Mouse (Mus musculus) heart, adult 8-10 months (tissue): Measurements from ENCODE around the gene Zfp740. TPM values are rescaled to one million over a fixed set of nuclear protein-coding genes. Genes with fewer than 3 reads are reported as not detected.
"Not testable (repeated sequence)": the region's sequence is repeated elsewhere in the genome, so short reads cannot be mapped to it uniquely, and the experiment has no call there.

Experiments used
- DNase-seq: peaks from one replicate; pipeline ENCODE4 v3.0.0; 2022; ENCODE audit warnings: low spot score
- total RNA-seq, 4 experiments: library from RNA; stranded (reverse); gene quantifications; 2 replicates each; pipeline ENCODE4 v1.2.4; 2022

Zfp740 gene
- total RNA-seq: 10 to 100 TPM; 31.5 to 40.0 (median 35.5) TPM

GRCm38 (mm10) chr15:102202971-102203834 is at the start of gene Zfp740:
Zfp740 (plus strand) TSS chr15:102203249.
- peak; percentile 91 for DNase-seq

- DNase-seq: not testable (repeated sequence)
Measured at GRCm38 (mm10) chr15:102155006-102155405, 48.0 kb upstream of the Zfp740 start.

- no peak for DNase-seq
Measured at GRCm38 (mm10) chr15:102156836-102157235, 46.2 kb upstream of the Zfp740 start.

- no peak for DNase-seq
Measured at GRCm38 (mm10) chr15:102160415-102161060, 42.5 kb upstream of the Zfp740 start.

- DNase-seq: no peak
Measured at GRCm38 (mm10) chr15:102163900-102164693, 39.0 kb upstream of the Zfp740 start.

- no peak for DNase-seq
Measured at GRCm38 (mm10) chr15:102165468-102166100, 37.5 kb upstream of the Zfp740 start.

GRCm38 (mm10) chr15:102167620-102168021 is 35.4 kb upstream of the Zfp740 start:
- peak; percentile 25 for DNase-seq

GRCm38 (mm10) chr15:102169064-102169463 is 34.0 kb upstream of the Zfp740 start:
- DNase-seq: no peak

- DNase-seq: no peak
Measured at GRCm38 (mm10) chr15:102173581-102173980, 29.5 kb upstream of the Zfp740 start.

- DNase-seq: no peak
Measured at GRCm38 (mm10) chr15:102175736-102176319, 27.2 kb upstream of the Zfp740 start.

GRCm38 (mm10) chr15:102176571-102177316 is 26.3 kb upstream of the Zfp740 start:
- no peak for DNase-seq

GRCm38 (mm10) chr15:102177417-102177816 is 25.6 kb upstream of the Zfp740 start:
- no peak for DNase-seq

- DNase-seq: peak; percentile 86
Measured at GRCm38 (mm10) chr15:102178279-102178678, 24.8 kb upstream of the Zfp740 start.

GRCm38 (mm10) chr15:102179106-102179505 is 23.9 kb upstream of the Zfp740 start:
- no peak for DNase-seq

- DNase-seq: no peak
Measured at GRCm38 (mm10) chr15:102179924-102180323, 23.1 kb upstream of the Zfp740 start.

- no peak for DNase-seq
Measured at GRCm38 (mm10) chr15:102183076-102183475, 20.0 kb upstream of the Zfp740 start.

- DNase-seq: no peak
Measured at GRCm38 (mm10) chr15:102186239-102186638, 16.8 kb upstream of the Zfp740 start.

- peak; percentile 25 for DNase-seq
Measured at GRCm38 (mm10) chr15:102188096-102188495, 15.0 kb upstream of the Zfp740 start.

- DNase-seq: no peak
Measured at GRCm38 (mm10) chr15:102188883-102189282, 14.2 kb upstream of the Zfp740 start.

- no peak for DNase-seq
Measured at GRCm38 (mm10) chr15:102191699-102192098, 11.3 kb upstream of the Zfp740 start.
